Mouse (Mus musculus) liver, postnatal 0 days (tissue): ENCODE measurements around the gene Adamts10. TPM values are rescaled to one million over a fixed set of nuclear protein-coding genes. Genes with fewer than 3 reads are reported as not detected.

Experiments used
- ATAC-seq: fragments of 200-750 bp; cut with Nextera tagmentation; 2 replicates; pipeline ENCODE4 v1.8.0; 2017; ENCODE audit warnings: mild to moderate bottlenecking, moderate library complexity
- DNase-seq: peaks from one replicate; pipeline ENCODE4 v3.0.0-alpha.2; 2016
- H3K27ac ChIP-seq: fragments of 300-500 bp; sonication (generic); 2 replicates; pipeline ENCODE4 v1.5.1; 2014; ENCODE audit warnings: antibody characterized with exemption, moderate library complexity, mild to moderate bottlenecking, low read depth
- H3K27me3 ChIP-seq: fragments of 300-500 bp; sonication (generic); 2 replicates; pipeline ENCODE4 v1.6.1; 2014; ENCODE audit warnings: low read length, control low read depth, mixed read lengths; ENCODE audit not compliant: insufficient read depth
- H3K36me3 ChIP-seq: fragments of 300-500 bp; sonication (generic); replicated peaks from 2 replicates; pipeline ENCODE4 v1.6.1; 2014; ENCODE audit warnings: mild to moderate bottlenecking, control low read depth, low read length, moderate library complexity, mixed read lengths; ENCODE audit not compliant: insufficient read depth
- H3K4me1 ChIP-seq: fragments of 300-500 bp; sonication (generic); 2 replicates; pipeline ENCODE4 v1.6.1; 2014; ENCODE audit warnings: antibody characterized with exemption, mild to moderate bottlenecking, control low read depth; ENCODE audit not compliant: insufficient read depth
- H3K4me2 ChIP-seq: fragments of 300-500 bp; sonication (generic); 2 replicates; pipeline ENCODE4 v1.6.1; 2014; ENCODE audit warnings: low read depth, mild to moderate bottlenecking, low read length, moderate library complexity, mixed read lengths
- H3K4me3 ChIP-seq: fragments of 300-500 bp; sonication (generic); 2 replicates; pipeline ENCODE4 v1.5.1; 2014; ENCODE audit warnings: low read depth, low read length
- H3K9ac ChIP-seq: fragments of 300-500 bp; sonication (generic); replicated peaks from 2 replicates; pipeline ENCODE4 v1.6.1; 2014; ENCODE audit warnings: mild to moderate bottlenecking, moderate library complexity
- H3K9me3 ChIP-seq: fragments of 300-500 bp; sonication (generic); 2 replicates; pipeline ENCODE4 v1.6.1; 2016; ENCODE audit warnings: mild to moderate bottlenecking, control low read depth, low read length, mixed read lengths
- CTCF ChIP-seq: sonication (generic); IDR thresholded peaks from 2 replicates; pipeline ENCODE4 v1.5.1; 2016; ENCODE audit warnings: antibody characterized with exemption, low read depth
- EP300 ChIP-seq: IDR thresholded peaks from 2 replicates; pipeline ENCODE4 v1.6.1; 2016; ENCODE audit warnings: antibody characterized with exemption, low read depth, mild to moderate bottlenecking
- WGBS: fragments of 180-500 bp; shearing (Covaris S2); extraction: QIAGEN DNeasy Blood & Tissue Kit; methylation state at CpG from one replicate; pipeline ENCODE4 v1.1.7; 2014; ENCODE audit not compliant: insufficient replicate concordance; 5-methylcytosine and 5-hydroxymethylcytosine counted together
- polyA plus RNA-seq: library from polyadenylated mRNA; unstranded; fragments of >200 nt; fragmentation: Nextera tagmentation; extraction: Ambion mirVana; gene quantifications from 2 replicates; pipeline ENCODE4 v1.2.1, GENCODE M21; 2015

Gene Adamts10
- polyA plus RNA-seq, 1 experiment from 2014 or later = 3.5 TPM

DNA sequence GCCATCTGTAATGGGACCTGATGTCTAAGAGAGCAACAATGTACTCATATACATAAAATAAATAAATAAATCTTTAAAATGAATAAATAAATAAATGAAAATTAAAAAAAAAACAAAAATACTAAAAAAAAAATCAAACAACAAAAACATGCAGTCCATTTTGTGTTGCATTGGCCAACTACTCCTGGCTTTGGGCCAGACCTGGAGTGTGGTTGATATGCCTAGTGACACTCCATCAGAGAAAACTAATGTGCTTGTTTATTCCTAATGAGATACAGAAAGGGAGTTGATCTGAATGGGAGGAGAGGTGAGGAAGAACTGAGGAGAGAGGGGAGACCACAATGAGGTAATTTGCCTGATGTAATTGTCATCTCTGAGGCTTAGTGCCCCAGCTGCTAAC is 29.4 kb upstream of the Adamts10 start:
- ATAC-seq (no peak), DNase-seq (no peak)
- H3K9me3 ChIP-seq = no peaks in the 10 kb centered on the region
- TF ChIP-seq EP300 (no peak), CTCF (no peak)
- H3K4me1 ChIP-seq = no peaks in the 10 kb centered on the region
- H3K36me3 ChIP-seq = no peaks in the 10 kb centered on the region
- H3K4me2 ChIP-seq = no peak overlapping the region
- H3K4me3 ChIP-seq = no peak overlapping the region
- no peak overlapping the region for H3K27ac ChIP-seq
- no peak overlapping the region for H3K9ac ChIP-seq
- no peaks in the 10 kb centered on the region for H3K27me3 ChIP-seq

DNA sequence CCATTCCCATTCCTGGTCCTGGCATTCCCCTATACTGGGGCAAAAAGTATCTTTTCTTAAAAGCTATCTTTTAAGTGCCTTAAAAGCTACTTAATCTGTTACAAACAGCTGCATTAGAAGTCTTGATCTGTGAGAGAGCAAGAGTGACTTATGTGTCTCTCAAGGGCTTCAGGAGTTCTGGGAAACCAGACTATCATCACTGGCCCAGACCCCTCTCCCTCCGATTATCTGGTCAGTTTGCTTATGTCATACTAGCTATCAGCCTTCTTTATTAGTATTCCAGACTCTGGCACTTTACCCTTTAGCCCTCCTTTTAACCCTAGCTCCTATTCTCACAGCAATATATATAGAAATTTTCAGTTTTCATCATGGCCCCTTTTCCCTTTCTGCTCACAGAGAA is 25.1 kb upstream of the Adamts10 start:
- Histone ChIP-seq H3K9ac (no peak overlapping the region), H3K4me2 (no peak overlapping the region), H3K4me3 (no peak overlapping the region), H3K27ac (no peak overlapping the region), H3K9me3 (no peaks in the 10 kb centered on the region), H3K27me3 (no peaks in the 10 kb centered on the region), H3K36me3 (no peaks in the 10 kb centered on the region), H3K4me1 (peaks cover 4% of the 10 kb centered on the region; the same call in 1 of the 2 replicates)
- DNase-seq (no peak), ATAC-seq (no peak)
- 46% methylated on average over 1 of the region's 1 CpGs for WGBS
- TF ChIP-seq EP300 = no peak
- TF ChIP-seq CTCF = no peak

DNA sequence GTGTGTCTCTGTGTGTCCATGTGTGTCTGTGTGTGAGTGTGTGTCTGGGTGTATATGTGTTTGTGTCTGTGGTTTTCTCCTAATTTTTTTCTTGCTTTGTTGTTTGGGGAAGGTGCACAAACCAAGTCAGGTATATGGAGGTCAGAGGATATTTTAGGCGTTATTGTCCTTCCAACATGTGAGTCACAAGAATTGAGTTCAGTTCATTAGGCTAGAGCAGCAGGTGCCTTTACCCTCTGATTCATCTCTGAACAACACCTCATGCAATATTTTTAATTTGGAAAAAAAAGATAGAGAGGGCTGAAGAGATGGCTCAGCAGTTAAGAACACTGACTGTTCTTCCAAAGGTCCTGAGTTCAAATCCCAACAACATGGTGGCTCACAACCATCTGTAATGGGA is 15.6 kb upstream of the Adamts10 start:
- TF ChIP-seq CTCF (no peak), EP300 (no peak)
- DNase-seq (no peak), ATAC-seq (no peak)
- Histone ChIP-seq H3K27ac (no peak overlapping the region), H3K9me3 (no peaks in the 10 kb centered on the region), H3K4me3 (no peak overlapping the region), H3K36me3 (no peaks in the 10 kb centered on the region), H3K27me3 (no peaks in the 10 kb centered on the region), H3K4me1 (peaks cover 4% of the 10 kb centered on the region; the same call in 1 of the 2 replicates), H3K4me2 (no peak overlapping the region), H3K9ac (no peak overlapping the region)
- WGBS = 64% methylated on average over 1 of the region's 1 CpGs

DNA sequence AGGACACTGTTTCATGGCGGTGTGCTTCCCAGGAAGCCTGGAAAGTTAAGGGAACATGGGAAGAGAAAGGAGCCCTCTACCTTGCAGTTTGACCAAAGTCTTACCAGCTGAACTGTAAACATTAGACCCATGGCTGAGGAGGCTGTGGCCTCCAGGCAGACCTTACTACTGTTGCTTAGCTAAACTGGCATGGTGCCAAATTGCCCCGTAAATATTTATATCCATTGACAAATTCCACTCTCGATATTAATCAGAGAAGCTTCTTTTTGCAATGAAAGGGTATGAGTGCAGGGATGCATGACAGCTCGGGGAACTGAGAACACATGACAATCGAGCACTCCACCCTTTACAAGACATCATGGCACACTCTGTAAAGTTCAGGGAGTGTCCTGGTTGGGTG is 13.8 kb upstream of the Adamts10 start:
- no peak overlapping the region for H3K4me2 ChIP-seq

DNA sequence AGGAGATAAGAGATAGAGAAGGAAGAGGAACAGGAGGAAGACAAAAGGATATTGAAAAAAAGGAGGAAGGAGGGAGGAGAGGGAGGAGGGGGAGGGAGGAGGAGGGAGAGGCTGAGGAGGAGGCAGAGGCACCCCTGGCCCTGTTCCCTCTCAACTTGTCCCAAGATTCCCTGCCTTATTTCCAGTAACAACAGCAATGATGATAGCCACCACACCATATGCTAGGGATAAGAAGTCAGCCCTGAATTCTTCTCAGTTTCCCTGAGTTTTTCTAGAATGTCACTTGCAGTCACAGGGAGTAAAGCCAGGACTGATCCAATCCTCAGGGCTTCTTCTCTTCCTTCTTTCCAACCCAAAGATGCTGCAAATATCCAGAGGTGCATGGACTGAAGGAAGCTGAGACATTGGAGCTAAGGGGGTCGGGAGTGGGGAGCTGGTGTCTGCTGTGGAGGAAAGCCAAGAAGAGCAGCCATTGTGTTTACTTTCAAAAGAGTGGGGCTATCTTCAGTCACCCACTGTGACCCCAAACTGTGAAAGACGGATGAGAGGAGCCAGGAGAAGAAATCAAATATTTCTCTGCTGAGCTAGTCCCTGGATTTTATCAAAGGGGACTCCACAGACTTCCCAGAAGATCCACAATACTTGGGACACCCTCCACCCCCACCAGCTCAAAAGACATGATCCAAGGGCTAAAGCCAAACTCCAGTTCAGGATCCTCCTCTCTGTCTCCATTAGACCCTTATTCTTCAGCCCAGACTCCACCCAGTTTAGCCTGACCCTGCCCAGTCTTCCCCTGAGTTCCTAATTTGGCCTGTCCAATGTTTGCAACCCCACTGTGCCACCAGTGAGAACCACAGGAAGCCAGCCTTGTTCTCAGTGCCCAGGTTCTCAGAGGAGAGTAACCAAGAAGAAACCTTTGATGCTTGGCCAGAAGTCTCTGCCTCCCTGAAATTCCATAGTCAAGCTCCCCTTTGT is 11.3 kb upstream of the Adamts10 start:
- Histone ChIP-seq H3K9ac (no peak overlapping the region), H3K27me3 (no peaks in the 10 kb centered on the region), H3K4me3 (no peak overlapping the region), H3K36me3 (no peaks in the 10 kb centered on the region), H3K4me1 (no peaks in the 10 kb centered on the region; the same call in 1 of the 2 replicates), H3K9me3 (no peaks in the 10 kb centered on the region), H3K27ac (no peak overlapping the region), H3K4me2 (no peak overlapping the region)
- ATAC-seq = no peak
- DNase-seq = no peak
- TF ChIP-seq EP300 = no peak
- TF ChIP-seq CTCF = no peak
- 38% methylated on average over 2 of the region's 2 CpGs for WGBS

More for the DNA sequence above, 13.8 kb upstream of the Adamts10 start:
- Histone ChIP-seq H3K4me3 (no peak overlapping the region), H3K4me1 (no peaks in the 10 kb centered on the region; the same call in 1 of the 2 replicates), H3K36me3 (no peaks in the 10 kb centered on the region), H3K27ac (no peak overlapping the region), H3K9ac (no peak overlapping the region), H3K27me3 (no peaks in the 10 kb centered on the region), H3K9me3 (no peaks in the 10 kb centered on the region)
- WGBS = 64% methylated on average over 5 of the region's 5 CpGs
- TF ChIP-seq CTCF (no peak), EP300 (no peak)
- DNase-seq (no peak), ATAC-seq (no peak)

DNA sequence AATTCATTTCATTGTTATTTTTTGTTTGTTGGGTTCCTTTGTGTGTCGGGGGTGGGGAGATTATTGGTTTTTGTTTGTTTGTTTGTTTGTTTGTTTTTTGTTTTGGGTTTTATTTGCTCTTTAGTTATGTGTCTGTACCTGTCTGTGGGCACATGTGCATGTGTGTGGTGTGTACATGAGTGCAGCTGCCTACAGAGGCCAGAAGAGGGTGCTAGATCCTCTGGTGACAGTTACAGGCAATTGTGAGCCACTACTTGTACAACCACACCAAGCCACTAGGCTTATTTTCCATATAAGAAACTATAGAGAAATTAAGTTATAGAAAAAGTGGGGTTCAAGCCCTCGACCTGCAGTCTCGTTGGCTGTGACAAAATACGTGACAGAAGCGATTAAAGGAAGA is 10.1 kb upstream of the Adamts10 start:
- no peak overlapping the region for H3K4me3 ChIP-seq
- H3K27ac ChIP-seq = no peak overlapping the region
- no peaks in the 10 kb centered on the region for H3K9me3 ChIP-seq
- TF ChIP-seq EP300 (no peak), CTCF (peak; percentile 54)
- 77% methylated on average over 5 of the region's 5 CpGs for WGBS
- no peaks in the 10 kb centered on the region for H3K36me3 ChIP-seq
- ATAC-seq (no peak), DNase-seq (no peak)
- no peak overlapping the region for H3K9ac ChIP-seq
- no peak overlapping the region for H3K4me2 ChIP-seq
- H3K4me1 ChIP-seq = no peaks in the 10 kb centered on the region; the same call in 1 of the 2 replicates
- no peaks in the 10 kb centered on the region for H3K27me3 ChIP-seq
